Mouse (Mus musculus): ENCODE data around the gene Cd69.

Gene Cd69

GRCm38 (mm10) chr6:129275220-129275619 lies at the start of gene Cd69:
TSS of gene Cd69 (minus strand) at chr6:129275436.
- no peak for DNase-seq (ENCODE audit: low read depth, low spot score)

DNA sequence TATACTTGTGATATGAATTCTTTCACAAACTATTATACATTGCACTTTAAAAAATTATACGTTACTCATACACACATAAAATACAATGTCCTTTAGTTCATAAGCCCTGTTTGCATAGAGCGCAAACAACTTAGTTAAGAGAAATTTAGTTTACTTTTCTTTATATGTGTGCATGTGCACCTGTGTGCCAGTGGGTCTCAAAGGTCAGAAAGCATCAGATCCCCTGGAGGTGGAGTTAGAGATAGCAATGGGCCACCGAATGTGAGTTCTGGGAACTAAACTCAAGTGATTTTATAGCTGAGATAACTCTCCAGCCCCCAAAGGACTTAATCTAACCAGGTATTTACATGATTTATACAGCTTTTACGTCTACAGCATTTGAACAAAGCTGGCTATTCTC lies 44.1 kb upstream of the Cd69 start:
- DNase-seq (ENCODE audit: low read depth, low spot score): no peak

- DNase-seq (ENCODE audit: low read depth, low spot score): no peak
These were observed 43.2 kb upstream of the Cd69 start for GRCm38 (mm10) chr6:129318395-129318794.

DNA sequence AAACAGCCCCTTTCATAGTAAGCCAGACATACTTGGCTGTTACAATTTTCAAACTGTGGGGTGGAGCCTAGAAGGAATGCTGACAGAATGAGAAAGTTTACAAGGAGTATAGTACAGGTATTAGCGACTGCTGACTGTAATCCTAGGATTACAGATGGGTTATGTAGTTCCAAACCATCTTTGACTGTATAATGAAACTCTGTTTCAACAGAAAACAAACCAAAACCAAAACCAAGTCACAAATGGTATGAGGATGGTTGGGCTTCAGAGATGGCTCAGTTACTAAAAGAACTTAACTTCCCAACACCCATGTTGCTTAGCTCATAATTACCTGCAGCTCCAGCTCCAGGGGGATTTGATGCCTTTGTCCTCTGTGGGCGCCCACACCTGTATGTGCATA lies 41.2 kb upstream of the Cd69 start:
- no peak for DNase-seq (ENCODE audit: low read depth, low spot score)

- DNase-seq (ENCODE audit: low read depth, low spot score): no peak
These were observed 40.5 kb upstream of the Cd69 start for GRCm38 (mm10) chr6:129315698-129316097.

DNA sequence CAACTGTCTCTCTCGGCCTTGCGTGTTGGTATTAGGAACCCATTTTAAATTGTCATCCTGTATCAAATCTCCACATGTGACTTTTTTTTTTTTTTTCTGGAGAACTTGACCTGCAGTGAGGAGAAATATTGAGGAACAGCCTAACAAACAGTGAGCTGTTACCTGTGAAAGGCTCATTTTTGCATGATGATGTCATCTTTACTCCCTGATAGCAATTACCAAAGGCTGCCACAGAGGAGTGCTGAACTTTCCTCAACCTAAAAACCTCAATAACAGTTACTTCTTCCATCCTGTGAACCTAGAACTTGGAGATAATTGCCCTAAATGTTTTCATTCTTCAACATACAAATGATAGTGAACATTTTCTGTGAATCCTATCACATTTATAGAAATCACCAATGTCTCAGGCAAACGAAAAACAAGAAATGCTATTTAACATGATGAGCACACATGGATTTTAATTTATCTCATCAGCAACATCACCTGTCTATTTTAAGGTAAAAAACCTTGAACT lies 39.5 kb upstream of the Cd69 start:
- DNase-seq (ENCODE audit: low read depth, low spot score): no peak

- DNase-seq (ENCODE audit: low read depth, low spot score): no peak
These were observed 37.3 kb upstream of the Cd69 start for GRCm38 (mm10) chr6:129312499-129312898.

GRCm38 (mm10) chr6:129304180-129304579 lies 28.9 kb upstream of the Cd69 start:
- no peak for DNase-seq (ENCODE audit: low read depth, low spot score)

DNA sequence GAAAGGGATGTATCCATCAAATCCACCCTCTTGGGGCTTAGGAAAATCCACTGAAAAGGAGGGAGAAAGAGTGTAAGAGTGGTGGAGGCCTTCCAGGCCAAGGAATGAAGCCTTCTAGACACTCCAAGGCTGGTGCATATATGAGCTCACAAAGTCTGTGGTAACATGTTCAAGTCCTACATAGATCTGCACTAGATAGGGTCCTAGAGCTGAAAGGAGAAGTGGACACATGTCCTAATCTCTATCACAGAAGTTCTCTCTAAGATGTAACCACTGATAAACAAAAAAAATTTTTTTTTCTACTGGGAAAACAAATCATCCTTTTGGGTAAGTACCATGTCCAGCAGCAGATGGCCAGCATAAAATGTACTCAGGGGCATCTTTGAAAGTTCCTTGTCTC lies 13.5 kb upstream of the Cd69 start:
- no peak for DNase-seq (ENCODE audit: low read depth, low spot score)

- DNase-seq (ENCODE audit: low read depth, low spot score): no peak
These were observed 9.3 kb upstream of the Cd69 start for GRCm38 (mm10) chr6:129284384-129285104.

DNA sequence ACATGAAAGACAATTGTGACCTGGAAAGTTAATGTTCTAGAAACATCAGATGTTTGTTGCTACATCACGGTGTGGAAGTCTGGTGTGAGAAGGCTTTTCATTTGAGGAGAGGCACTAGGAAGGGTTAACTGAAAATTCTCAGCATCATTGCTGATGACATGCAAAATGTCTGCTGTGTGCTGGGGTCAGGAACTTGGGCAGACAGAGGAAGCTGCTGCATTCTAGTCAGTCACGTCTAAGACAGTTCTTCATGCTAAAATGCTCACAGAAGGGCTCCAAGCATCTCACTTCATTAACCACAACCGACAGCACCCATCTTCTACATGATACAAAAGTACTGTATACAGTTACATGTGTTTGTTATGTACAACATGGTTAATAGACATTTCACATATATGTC lies 8.0 kb upstream of the Cd69 start:
- DNase-seq (ENCODE audit: low read depth, low spot score): no peak

DNA sequence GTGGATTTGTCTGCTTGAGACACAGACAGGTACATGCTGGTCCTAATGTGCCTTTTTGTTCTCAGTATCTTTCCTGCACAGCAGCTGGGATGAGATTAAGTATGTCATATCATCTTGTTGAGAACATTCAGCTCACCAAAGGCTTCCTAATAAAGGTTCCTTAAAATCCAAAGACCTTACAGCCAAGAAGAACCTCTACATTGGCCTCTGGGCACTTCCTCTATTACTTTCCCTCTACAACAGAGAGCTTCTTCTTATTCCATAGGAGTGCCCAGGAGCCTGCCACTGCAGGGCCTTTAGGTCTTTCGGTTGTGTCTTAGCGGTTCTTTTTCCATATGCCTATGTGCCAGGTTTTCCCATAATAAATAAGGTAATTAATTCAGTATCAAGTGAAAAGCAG lies 1.2 kb upstream of the Cd69 start:
- no peak for DNase-seq (ENCODE audit: low read depth, low spot score)

DNA sequence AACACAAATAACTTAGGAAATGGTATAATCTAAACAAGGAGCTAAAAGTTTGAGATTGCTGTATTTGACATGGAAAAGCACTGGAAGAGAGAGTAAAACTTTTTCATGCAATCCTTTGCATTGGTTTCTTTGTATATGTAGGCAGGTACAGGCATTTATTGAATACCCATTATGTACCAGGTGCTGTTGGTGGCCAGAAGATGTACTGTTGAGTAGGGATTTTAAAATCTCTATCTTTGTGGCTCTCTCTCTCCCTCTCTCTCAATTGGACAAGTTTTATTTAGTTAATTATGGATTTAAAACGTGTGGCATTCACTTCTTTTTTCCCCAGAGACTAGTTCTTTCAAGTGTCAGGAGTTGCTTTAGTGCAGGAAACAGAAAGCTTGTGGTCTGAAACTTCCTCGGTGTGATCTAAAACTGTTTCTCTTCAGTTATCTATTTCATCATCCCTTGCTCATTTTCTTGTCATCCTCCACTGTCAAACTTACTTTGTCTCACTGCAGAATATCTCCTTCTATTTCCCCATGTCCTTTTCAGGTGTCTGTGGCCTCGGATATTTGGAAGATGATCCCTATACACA lies 478 bp upstream of the Cd69 start:
- DNase-seq (ENCODE audit: low read depth, low spot score): no peak

GRCm38 (mm10) chr6:129274476-129274875 lies 760 bp downstream of the Cd69 start:
- no peak for DNase-seq (ENCODE audit: low read depth, low spot score)

- no peak for DNase-seq (ENCODE audit: low read depth, low spot score)
These were observed 1.6 kb downstream of the Cd69 start for GRCm38 (mm10) chr6:129273662-129274061.

- no peak for DNase-seq (ENCODE audit: low read depth, low spot score)
These were observed 8.7 kb downstream of the Cd69 start for GRCm38 (mm10) chr6:129266438-129267022.

- no peak for DNase-seq (ENCODE audit: low read depth, low spot score)
These were observed 9.4 kb downstream of the Cd69 start for GRCm38 (mm10) chr6:129265821-129266220.

GRCm38 (mm10) chr6:129260940-129261339 lies 14.3 kb downstream of the Cd69 start:
- DNase-seq (ENCODE audit: low read depth, low spot score): no peak

- no peak for DNase-seq (ENCODE audit: low read depth, low spot score)
These were observed 15.2 kb downstream of the Cd69 start for GRCm38 (mm10) chr6:129260034-129260433.

GRCm38 (mm10) chr6:129256018-129256417 lies 19.2 kb downstream of the Cd69 start:
- no peak for DNase-seq (ENCODE audit: low read depth, low spot score)

- no peak for DNase-seq (ENCODE audit: low read depth, low spot score)
These were observed 20.2 kb downstream of the Cd69 start for GRCm38 (mm10) chr6:129254949-129255602.

DNA sequence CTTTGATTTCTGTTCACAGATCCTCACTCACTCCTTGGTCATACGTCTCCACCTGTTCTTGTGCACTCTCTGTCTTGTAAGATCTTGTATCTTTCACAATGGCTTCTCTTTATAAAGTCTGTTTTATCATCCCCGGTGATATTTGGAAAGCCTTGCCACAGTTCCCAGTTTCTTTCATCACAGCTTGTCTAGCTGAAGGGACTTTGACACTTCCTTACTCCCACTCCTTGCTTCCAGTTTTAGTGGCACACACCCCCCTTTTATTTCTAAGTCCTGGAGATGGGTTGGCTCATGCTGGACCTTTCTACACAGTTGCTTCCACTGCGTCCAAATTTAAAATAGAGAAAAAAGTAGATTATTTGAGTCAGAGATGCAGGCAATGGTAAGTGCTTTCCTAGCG lies 20.9 kb downstream of the Cd69 start:
- no peak for DNase-seq (ENCODE audit: low read depth, low spot score)
